Mouse (Mus musculus) testis, postnatal 14 days (tissue): Measurements from ENCODE around the gene Ndufa11.

Experiments
- DNase-seq: peaks from one replicate; pipeline ENCODE4 v3.0.0; 2021; ENCODE audit warnings: low spot score

Ndufa11 gene

GRCm38 (mm10) chr17:56715914-56716654, 1.5 kb upstream of the Ndufa11 start:
- DNase-seq, result no peak

DNA sequence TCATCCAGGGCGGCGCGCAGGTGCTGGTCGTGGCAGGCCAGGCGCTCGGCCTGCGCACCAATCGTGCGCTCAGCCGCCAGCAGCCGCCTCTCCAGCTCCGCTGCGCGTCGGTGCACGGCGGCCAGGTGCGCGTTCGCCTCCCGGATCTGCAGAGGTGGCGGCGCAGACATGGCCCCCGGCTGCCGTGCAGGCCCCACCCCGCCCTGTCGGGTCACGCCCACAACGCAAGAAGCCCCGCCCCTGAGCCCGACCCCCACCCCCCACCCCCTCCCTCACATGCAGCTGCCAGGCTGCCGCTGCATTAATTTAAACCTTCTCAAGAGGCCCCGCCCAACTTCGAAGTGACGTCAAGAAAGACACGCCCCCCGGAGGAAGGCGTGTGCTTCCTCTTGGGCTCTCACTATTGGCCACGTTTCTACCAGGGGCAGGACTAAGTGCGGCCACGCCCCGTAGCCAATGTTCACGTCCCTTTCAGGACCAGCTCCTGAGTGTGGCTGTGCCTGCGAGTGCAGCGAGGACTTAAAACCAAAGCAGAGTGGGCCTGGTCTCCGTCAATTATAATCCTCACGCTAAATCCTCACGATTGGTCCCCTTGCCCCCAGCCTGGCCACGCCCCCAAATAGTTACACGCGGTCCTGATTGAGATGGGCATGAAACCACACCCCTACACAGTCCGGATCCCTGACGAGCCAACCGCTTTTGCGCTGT, 758 bp upstream of the Ndufa11 start:
- peak; percentile 97 for DNase-seq

- no peak for DNase-seq
These were observed 4.9 kb downstream of the Ndufa11 start for GRCm38 (mm10) chr17:56722441-56722840.

GRCm38 (mm10) chr17:56723419-56724161, 6.0 kb downstream of the Ndufa11 start:
- DNase-seq, result no peak

DNA sequence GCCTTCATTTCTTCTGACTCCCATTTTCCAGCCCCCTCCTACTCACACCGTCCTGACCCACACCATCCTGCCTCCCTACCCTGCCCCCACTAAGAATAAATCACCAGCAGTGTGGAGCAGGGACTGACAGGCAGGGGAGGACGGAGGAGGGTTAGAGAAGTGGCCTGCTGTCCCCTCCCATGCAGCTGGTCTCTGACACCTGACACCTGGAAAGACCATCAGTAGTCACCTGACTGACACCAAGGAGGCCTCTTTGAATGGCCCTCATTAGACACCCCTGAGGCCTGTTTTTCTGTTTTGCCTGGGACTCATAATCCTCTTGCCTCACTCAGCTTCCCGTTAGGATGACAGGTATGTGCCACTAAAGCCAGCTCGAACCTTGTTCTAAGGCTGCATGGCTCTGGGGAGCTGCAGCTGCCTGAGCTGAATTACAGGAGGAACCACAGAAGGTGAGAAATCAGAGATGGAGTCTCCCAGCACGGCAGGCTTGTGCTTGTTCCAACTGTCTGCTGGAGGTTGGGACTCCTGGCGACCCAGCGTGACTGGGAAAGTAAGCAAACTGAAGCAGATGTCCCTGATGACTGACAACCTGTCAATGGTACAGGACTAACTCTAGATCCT, 9.6 kb downstream of the Ndufa11 start:
- DNase-seq, result no peak

- no peak for DNase-seq
These were observed 10.1 kb downstream of the Ndufa11 start for GRCm38 (mm10) chr17:56727659-56728058.

DNA sequence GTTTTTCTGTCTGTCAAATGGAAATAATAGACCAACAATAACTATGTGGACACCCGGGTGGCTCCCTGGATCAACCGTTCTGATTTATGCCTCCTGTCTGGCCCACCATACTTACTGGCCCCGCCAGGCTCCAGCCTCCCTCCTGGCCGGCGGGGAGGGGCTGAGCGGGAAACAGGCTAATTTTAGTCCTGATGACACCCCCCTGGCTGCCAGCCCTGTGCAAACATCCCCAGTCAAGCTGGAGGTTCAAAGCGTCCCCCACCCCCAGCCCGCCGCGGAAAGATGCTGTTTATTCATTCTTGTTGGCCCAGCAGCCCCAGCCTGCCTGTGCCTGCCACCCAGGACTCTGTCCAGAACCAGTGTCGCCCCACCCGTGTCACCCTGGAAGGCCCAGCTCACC, 10.6 kb downstream of the Ndufa11 start:
- DNase-seq, result no peak

DNA sequence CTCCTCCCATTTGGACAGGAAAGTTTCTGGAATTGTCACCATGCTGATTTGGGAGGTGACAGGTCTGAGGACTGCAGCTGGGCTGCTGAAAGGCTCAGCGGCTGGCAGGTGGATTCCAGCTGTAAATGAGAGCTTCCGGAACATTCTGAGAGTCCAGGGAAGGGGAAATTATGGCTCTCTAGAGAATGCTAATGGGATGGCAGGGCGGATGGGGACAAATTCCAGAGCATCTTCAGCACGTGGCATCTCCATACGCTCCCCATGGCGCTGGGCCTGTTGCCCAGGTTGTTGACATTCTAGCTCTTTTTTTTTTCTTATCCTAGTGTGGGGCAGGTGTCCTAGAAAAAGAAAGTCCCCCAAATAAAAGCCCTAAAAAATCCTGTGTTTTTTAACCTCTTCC, 11.6 kb downstream of the Ndufa11 start:
- no peak for DNase-seq

- no peak for DNase-seq
These were observed 12.1 kb downstream of the Ndufa11 start for GRCm38 (mm10) chr17:56729656-56730055.

DNA sequence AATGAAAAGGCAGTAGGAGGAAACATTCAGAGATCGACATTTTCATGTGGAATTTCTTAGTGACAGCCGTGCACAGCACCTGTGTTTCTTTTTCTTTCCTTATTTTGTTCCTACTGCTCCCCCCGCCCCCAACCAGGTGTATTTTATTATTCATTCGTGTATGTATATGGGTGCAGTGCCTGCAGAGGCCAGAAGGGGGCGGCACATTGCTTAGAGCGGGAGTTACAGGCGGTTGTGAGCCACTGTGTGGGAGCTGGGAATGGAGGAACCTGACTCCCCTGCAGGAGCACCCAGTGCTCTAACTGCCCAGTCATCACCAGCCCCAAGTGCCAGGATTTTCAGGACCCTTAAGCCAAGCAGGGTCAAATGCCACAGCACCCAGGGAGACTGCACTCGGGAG, 19.0 kb downstream of the Ndufa11 start:
- DNase-seq, result no peak

- no peak for DNase-seq
These were observed 20.7 kb downstream of the Ndufa11 start for GRCm38 (mm10) chr17:56738221-56738620.

GRCm38 (mm10) chr17:56740118-56740787, 22.7 kb downstream of the Ndufa11 start:
- DNase-seq, result no peak

DNA sequence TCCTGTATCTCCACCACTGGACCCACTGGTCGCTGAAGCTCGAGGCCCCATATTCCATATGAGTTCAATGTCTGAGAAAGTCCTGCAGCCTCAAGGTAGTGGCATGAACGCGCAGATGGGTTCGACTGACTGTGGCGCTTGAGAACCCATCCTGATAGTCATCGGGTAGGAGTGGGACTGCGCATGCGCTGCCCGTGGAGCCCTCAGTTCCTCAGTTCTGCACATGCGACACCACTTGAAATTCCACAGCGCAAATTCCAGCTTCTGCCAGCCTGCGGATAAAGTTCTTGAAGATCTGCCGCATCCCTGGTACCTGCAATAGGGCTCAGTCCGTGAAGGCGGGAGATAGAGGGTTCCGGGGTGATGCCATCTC, 23.2 kb downstream of the Ndufa11 start:
- no peak for DNase-seq

DNA sequence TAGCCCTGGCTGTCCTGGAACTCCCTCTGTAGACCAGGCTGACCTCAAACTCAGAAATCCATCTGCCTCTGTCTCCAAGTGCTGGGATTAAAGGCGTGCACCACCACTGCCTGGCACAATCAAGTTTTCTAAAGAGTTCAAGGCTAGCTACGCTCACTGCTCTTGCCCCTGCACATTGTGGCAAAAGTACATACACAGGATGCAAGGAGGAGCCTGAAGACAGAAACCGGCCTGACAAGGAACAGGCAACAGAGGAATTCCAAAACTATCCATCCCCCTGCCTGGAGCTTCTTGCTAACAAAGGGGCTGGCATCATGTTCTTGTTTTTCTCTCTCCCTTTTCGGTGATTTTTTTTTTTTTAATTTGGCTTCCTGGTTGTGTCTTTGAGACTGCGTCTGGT, 26.6 kb downstream of the Ndufa11 start:
- DNase-seq, result no peak

- DNase-seq, result peak; percentile 90
These were observed 34.0 kb downstream of the Ndufa11 start for GRCm38 (mm10) chr17:56751404-56752072.

DNA sequence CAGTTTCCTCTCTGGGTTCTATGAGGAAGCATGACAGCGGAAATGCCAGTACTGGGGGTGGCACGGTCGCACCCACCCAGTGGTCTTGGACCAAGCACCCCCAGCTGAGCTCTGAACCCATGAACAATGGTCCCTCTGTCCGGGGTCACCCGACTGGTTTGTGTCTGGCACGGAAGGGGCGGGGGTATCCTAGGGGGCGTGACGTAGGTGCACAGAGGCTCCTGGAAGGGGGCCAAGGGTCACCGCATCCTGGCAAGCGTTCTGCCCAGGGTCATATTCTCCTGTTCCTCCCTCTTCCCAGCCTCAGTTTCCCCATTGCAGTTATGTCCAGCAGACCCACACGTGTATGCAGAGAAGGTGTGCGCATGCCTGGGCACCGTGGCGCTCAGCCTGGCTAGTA, 35.9 kb downstream of the Ndufa11 start:
- DNase-seq, result no peak

GRCm38 (mm10) chr17:56754271-56755185, 37.0 kb downstream of the Ndufa11 start:
- DNase-seq, result no peak

DNA sequence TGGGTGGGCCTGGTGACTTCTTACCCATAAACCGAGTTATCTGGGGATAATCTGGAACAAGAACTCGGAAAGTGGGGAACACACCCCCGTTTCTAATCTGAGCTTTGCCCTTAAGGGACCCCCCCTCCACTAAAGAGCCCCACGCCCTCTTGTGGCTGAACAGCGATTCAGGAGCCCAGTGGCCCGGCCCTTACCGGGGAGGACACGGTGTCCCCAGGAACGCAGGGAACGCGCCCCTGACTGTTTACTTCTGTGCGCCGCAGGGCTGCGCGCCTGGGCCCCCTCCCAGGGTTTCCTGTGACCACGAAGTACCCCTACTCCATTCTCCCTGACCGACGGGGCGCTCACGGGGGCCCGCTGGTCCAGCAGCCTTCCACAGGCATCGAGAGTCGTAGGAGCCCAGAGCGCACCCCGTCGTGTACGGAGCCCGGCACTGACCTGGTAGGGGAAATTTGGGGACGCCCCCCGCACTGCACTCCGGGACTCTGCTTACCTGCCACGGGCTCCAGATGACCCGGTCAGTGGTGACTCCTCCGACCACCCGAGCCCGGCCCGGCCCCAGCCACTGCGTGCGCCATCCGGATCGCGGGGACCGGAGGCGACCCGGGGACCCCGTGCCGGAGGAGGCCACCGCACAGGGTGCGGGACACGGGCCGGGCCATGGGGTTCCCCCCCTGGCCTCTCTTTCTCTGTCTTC, 39.3 kb downstream of the Ndufa11 start:
- no peak for DNase-seq

DNA sequence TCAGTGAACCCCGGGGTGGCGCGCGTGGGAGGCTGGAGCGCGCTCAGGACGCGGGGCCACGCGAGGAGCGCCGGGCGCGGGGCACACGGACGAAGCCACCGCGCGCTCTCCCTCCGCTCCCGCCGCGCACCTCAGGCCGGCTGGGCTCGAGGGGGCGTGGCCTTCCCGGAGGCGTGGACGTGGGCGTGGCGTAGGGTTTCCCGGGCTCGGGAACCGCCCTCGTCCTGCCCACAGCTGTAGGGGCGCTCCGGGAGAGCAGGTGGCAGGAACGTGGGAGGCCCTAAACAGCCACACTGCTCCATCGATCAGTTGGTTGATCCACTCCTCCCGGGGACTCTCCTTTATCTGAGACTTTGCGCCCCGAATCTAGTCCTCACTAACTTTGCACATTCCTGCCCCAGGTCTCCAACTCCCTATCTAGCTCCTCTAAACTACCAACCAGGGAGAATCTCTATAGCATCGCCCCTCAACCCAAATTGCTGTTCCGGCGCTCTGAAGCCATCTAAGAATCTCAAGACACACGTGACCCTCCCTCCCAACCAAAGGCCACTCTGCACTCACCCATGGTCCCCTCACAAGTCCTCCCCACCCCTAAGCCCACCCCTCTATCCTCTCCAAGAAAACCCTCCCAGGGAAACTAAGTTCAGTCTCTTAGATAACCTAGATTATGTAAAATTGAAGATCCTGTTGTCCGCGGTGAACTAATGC, 40.0 kb downstream of the Ndufa11 start, which contains the start of gene Nrtn:
Gene Nrtn (minus strand): TSS at position 115 of the 708 bp plus-strand sequence.
- peak; percentile 86 for DNase-seq
